Mouse (Mus musculus) stomach, embryonic 16.5 days (tissue): Measurements from ENCODE around the gene Nnat. TPM values are rescaled to one million over a fixed set of nuclear protein-coding genes. Genes with fewer than 3 reads are reported as not detected.

ENCODE experiments used
- ATAC-seq: fragments of 200-750 bp; cut with Nextera tagmentation; 2 replicates; pipeline ENCODE4 v1.8.0; 2017; ENCODE audit warnings: moderate number of reproducible peaks, moderate TSS enrichment; ENCODE audit not compliant: insufficient read depth, low FRiP score
- H3K27ac ChIP-seq: fragments of 300-500 bp; sonication (generic); 2 replicates; pipeline ENCODE4 v1.5.1; 2014; ENCODE audit warnings: low read length
- H3K27me3 ChIP-seq: fragments of 300-500 bp; sonication (generic); 2 replicates; pipeline ENCODE4 v1.6.1; 2014; ENCODE audit warnings: low read length, control low read depth, mixed read lengths; ENCODE audit not compliant: control insufficient read depth, insufficient read depth
- H3K36me3 ChIP-seq: fragments of 300-500 bp; sonication (generic); 2 replicates; pipeline ENCODE4 v1.6.1; 2014; ENCODE audit warnings: low read length; ENCODE audit not compliant: control insufficient read depth, insufficient read depth
- H3K4me1 ChIP-seq: fragments of 300-500 bp; sonication (generic); 2 replicates; pipeline ENCODE4 v1.6.1; 2014; ENCODE audit warnings: low read length, control low read depth, mixed read lengths; ENCODE audit not compliant: control insufficient read depth, insufficient read depth
- H3K4me2 ChIP-seq: fragments of 300-500 bp; sonication (generic); 2 replicates; pipeline ENCODE4 v1.6.1; 2014; ENCODE audit warnings: low read depth, low read length, mixed read lengths
- H3K4me3 ChIP-seq: fragments of 300-500 bp; sonication (generic); replicated peaks from 2 replicates; pipeline ENCODE4 v1.5.1; 2014; ENCODE audit warnings: mild to moderate bottlenecking, low read length
- H3K9ac ChIP-seq: fragments of 300-500 bp; sonication (generic); 2 replicates; pipeline ENCODE4 v1.6.1; 2014; ENCODE audit warnings: low read length
- H3K9me3 ChIP-seq: fragments of 300-500 bp; sonication (generic); replicated peaks from 2 replicates; pipeline ENCODE4 v1.6.1; 2016; ENCODE audit warnings: low read length, control low read depth; ENCODE audit not compliant: control insufficient read depth
- WGBS: fragments of 180-500 bp; shearing (Covaris S2); extraction: QIAGEN DNeasy Blood & Tissue Kit; methylation state at CpG from one replicate; pipeline ENCODE4 v1.1.7; 2014; 5-methylcytosine and 5-hydroxymethylcytosine counted together
- polyA plus RNA-seq: library from polyadenylated mRNA; unstranded; fragments of >200 nt; fragmentation: Nextera tagmentation; extraction: Ambion mirVana; gene quantifications from 2 replicates; pipeline ENCODE4 v1.2.1, GENCODE M21; 2015

Gene Nnat
- polyA plus RNA-seq = 268 and 304 TPM in 2 replicates

GRCm38 (mm10) chr2:157559858-157560257 lies at the start of gene Nnat:
Nnat (plus strand) TSS chr2:157560078.
- Histone ChIP-seq H3K9ac (peak within 1 kb of the TSS; percentile 65), H3K27me3 (no peaks in the 10 kb centered on the region), H3K4me3 (peak within 1 kb of the TSS; percentile 50), H3K27ac (peak within 1 kb of the TSS; percentile 17; the same call in 1 of the 2 replicates), H3K4me2 (peak within 1 kb of the TSS; percentile 74), H3K9me3 (peaks cover 20% of the 10 kb centered on the region), H3K4me1 (peaks cover 15% of the 10 kb centered on the region), H3K36me3 (peaks cover 34% of the 10 kb centered on the region)
- WGBS = 48% methylated on average over 27 of the region's 27 CpGs
- ATAC-seq = no peak

- H3K9me3 ChIP-seq = no peaks in the 10 kb centered on the region
- H3K27ac ChIP-seq = no peak overlapping the region
- no peak overlapping the region for H3K4me3 ChIP-seq
- 76% methylated on average over 9 of the region's 9 CpGs for whole genome bisulfite sequencing
- ATAC-seq = no peak
- no peak overlapping the region for H3K4me2 ChIP-seq
- no peak overlapping the region for H3K9ac ChIP-seq
- no peaks in the 10 kb centered on the region for H3K36me3 ChIP-seq
- no peaks in the 10 kb centered on the region for H3K4me1 ChIP-seq
- no peaks in the 10 kb centered on the region for H3K27me3 ChIP-seq
Observed at GRCm38 (mm10) chr2:157512859-157513258, 47.0 kb upstream of the Nnat start.

GRCm38 (mm10) chr2:157513737-157514208 lies 46.1 kb upstream of the Nnat start:
- no peak for ATAC-seq
- Histone ChIP-seq H3K9ac (no peak overlapping the region), H3K4me2 (no peak overlapping the region), H3K27me3 (no peaks in the 10 kb centered on the region), H3K36me3 (no peaks in the 10 kb centered on the region), H3K4me1 (no peaks in the 10 kb centered on the region), H3K27ac (no peak overlapping the region), H3K9me3 (no peaks in the 10 kb centered on the region), H3K4me3 (no peak overlapping the region)
- WGBS = 41% methylated on average over 9 of the region's 9 CpGs

- Histone ChIP-seq H3K9ac (no peak overlapping the region), H3K4me2 (no peak overlapping the region), H3K36me3 (no peaks in the 10 kb centered on the region), H3K4me3 (no peak overlapping the region), H3K27me3 (no peaks in the 10 kb centered on the region), H3K4me1 (no peaks in the 10 kb centered on the region), H3K27ac (no peak overlapping the region), H3K9me3 (no peaks in the 10 kb centered on the region)
- WGBS = 24% methylated on average over 4 of the region's 4 CpGs
- no peak for ATAC-seq
Observed at GRCm38 (mm10) chr2:157514353-157514752, 45.5 kb upstream of the Nnat start.

DNA sequence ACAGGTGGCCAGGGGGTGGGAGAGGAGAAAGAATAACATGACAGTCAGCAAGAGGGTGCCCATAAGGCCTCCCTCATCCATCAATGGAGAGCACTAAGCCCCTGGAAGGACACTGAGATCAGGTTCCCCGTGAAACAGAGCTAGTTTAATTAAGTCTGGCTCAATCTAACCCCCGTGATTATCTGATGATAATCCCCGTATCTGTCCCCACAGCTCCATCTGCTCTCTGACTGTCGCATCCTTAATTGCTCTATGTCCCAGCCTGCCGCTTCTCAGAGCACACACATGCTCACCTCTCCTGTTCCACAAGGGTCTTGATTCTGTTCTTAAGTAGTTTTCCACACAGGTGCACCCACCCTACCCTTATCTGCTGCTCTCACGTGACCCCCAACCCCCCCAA lies 42.4 kb upstream of the Nnat start:
- H3K9ac ChIP-seq = no peak overlapping the region
- 60% methylated on average over 6 of the region's 6 CpGs for WGBS
- no peak overlapping the region for H3K4me3 ChIP-seq
- H3K9me3 ChIP-seq = no peaks in the 10 kb centered on the region
- no peaks in the 10 kb centered on the region for H3K4me1 ChIP-seq
- no peak overlapping the region for H3K27ac ChIP-seq
- ATAC-seq = no peak
- H3K36me3 ChIP-seq = no peaks in the 10 kb centered on the region
- no peaks in the 10 kb centered on the region for H3K27me3 ChIP-seq
- no peak overlapping the region for H3K4me2 ChIP-seq

- no peaks in the 10 kb centered on the region for H3K36me3 ChIP-seq
- no peak overlapping the region for H3K4me2 ChIP-seq
- H3K27ac ChIP-seq = no peak overlapping the region
- H3K4me3 ChIP-seq = no peak overlapping the region
- no peaks in the 10 kb centered on the region for H3K4me1 ChIP-seq
- no peaks in the 10 kb centered on the region for H3K27me3 ChIP-seq
- 29% methylated on average over 7 of the region's 7 CpGs for WGBS
- no peaks in the 10 kb centered on the region for H3K9me3 ChIP-seq
- no peak overlapping the region for H3K9ac ChIP-seq
- no peak for ATAC-seq
Observed at GRCm38 (mm10) chr2:157518451-157518850, 41.4 kb upstream of the Nnat start.

DNA sequence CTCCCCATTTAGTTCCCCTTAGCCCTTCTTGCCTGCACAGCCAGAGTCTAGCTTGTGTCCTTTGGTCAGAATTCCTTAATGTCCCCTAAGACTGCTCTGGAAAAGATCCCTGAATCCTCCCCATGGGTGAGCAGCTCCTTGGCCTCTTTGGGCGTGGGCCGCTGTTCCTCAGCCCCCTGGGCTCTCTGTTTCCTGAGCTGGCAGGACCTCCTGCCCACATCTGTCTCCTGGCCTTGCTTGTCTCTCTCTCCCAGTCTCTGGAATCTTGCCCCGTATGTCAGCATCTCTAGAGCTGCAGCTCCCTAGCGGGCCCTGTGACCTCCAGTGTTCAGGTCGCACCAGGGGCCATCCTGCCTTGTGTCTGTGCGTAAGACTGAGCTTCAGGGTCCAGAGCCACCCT lies 40.4 kb upstream of the Nnat start:
- no peak for ATAC-seq
- Histone ChIP-seq H3K27me3 (no peaks in the 10 kb centered on the region), H3K36me3 (no peaks in the 10 kb centered on the region), H3K4me2 (no peak overlapping the region), H3K9me3 (no peaks in the 10 kb centered on the region), H3K27ac (no peak overlapping the region), H3K9ac (no peak overlapping the region), H3K4me3 (no peak overlapping the region), H3K4me1 (no peaks in the 10 kb centered on the region)
- 63% methylated on average over 6 of the region's 6 CpGs for WGBS

GRCm38 (mm10) chr2:157520496-157520895 lies 39.4 kb upstream of the Nnat start:
- H3K27me3 ChIP-seq = no peaks in the 10 kb centered on the region
- no peak overlapping the region for H3K9ac ChIP-seq
- no peak overlapping the region for H3K27ac ChIP-seq
- no peak overlapping the region for H3K4me2 ChIP-seq
- 34% methylated on average over 5 of the region's 5 CpGs for WGBS
- H3K9me3 ChIP-seq = no peaks in the 10 kb centered on the region
- no peaks in the 10 kb centered on the region for H3K4me1 ChIP-seq
- no peaks in the 10 kb centered on the region for H3K36me3 ChIP-seq
- no peak for ATAC-seq
- no peak overlapping the region for H3K4me3 ChIP-seq

- 63% methylated on average over 3 of the region's 3 CpGs for WGBS
- no peak for ATAC-seq
Observed at GRCm38 (mm10) chr2:157522556-157522955, 37.3 kb upstream of the Nnat start.

More at GRCm38 (mm10) chr2:157522556-157522955, 37.3 kb upstream of the Nnat start:
- no peak overlapping the region for H3K9ac ChIP-seq
- no peaks in the 10 kb centered on the region for H3K27me3 ChIP-seq
- no peak overlapping the region for H3K4me3 ChIP-seq
- H3K4me1 ChIP-seq = no peaks in the 10 kb centered on the region
- no peaks in the 10 kb centered on the region for H3K36me3 ChIP-seq
- H3K4me2 ChIP-seq = no peak overlapping the region
- H3K9me3 ChIP-seq = no peaks in the 10 kb centered on the region
- no peak overlapping the region for H3K27ac ChIP-seq
